Mouse (Mus musculus) spleen, adult 2 months (tissue): ENCODE measurements around the gene Reln. TPM values are rescaled to one million over a fixed set of nuclear protein-coding genes. Genes with fewer than 3 reads are reported as not detected.

ENCODE experiments used
- DNase-seq, 2 experiments: peaks; one replicate each; pipeline versions ENCODE4 v3.0.0 to v3.0.0-alpha.2; 2012 to 2021; ENCODE audit warnings: low spot score in 2 of 2, low read depth in 1 of 2
- H3K27ac ChIP-seq: fragments of 200-500 bp; 2 replicates; pipeline ENCODE4 v1.5.1; 2012; ENCODE audit warnings: low read length, inconsistent platforms; ENCODE audit not compliant: insufficient read depth
- H3K27me3 ChIP-seq: fragments of 200-500 bp; 2 replicates; pipeline ENCODE4 v1.6.1; 2012; ENCODE audit warnings: mild to moderate bottlenecking, moderate library complexity, low read length, inconsistent platforms; ENCODE audit not compliant: control insufficient read depth, insufficient read depth
- H3K36me3 ChIP-seq: fragments of 200-500 bp; 2 replicates; pipeline ENCODE4 v1.6.1; 2012; ENCODE audit warnings: mild to moderate bottlenecking, low read length, inconsistent platforms; ENCODE audit not compliant: control insufficient read depth, insufficient read depth
- H3K4me1 ChIP-seq: fragments of 200-500 bp; 2 replicates; pipeline ENCODE4 v1.6.1; 2011; ENCODE audit warnings: inconsistent platforms; ENCODE audit not compliant: control insufficient read depth, insufficient read depth, insufficient read length
- H3K4me3 ChIP-seq: fragments of 200-500 bp; 2 replicates; pipeline ENCODE4 v1.5.1; 2011; ENCODE audit warnings: mild to moderate bottlenecking, inconsistent platforms; ENCODE audit not compliant: insufficient read depth, insufficient read length; ENCODE audit errors: extremely low read depth
- CTCF ChIP-seq: fragments of 200-500 bp; IDR thresholded peaks from 2 replicates; pipeline ENCODE4 v1.5.1; 2011; ENCODE audit warnings: mild to moderate bottlenecking, inconsistent platforms; ENCODE audit not compliant: insufficient read depth, insufficient read length, insufficient replicate concordance; ENCODE audit errors: extremely low read depth
- POLR2A ChIP-seq: fragments of 200-500 bp; IDR thresholded peaks from 2 replicates; pipeline ENCODE4 v1.6.1; 2011; ENCODE audit warnings: low read depth, low read length, inconsistent platforms
- WGBS: fragments of 180-500 bp; shearing (Covaris S2); methylation state at CpG from one replicate; pipeline ENCODE4 v1.1.7; 2018; 5-methylcytosine and 5-hydroxymethylcytosine counted together
- polyA plus RNA-seq: library from polyadenylated mRNA; depleted of rRNA; stranded (reverse); fragments of >200 nt; gene quantifications from 2 replicates; pipeline ENCODE4 v1.2.3, GENCODE M21; 2012

Gene Reln
- polyA plus RNA-seq, 1 experiment, result 3.8 TPM

DNA sequence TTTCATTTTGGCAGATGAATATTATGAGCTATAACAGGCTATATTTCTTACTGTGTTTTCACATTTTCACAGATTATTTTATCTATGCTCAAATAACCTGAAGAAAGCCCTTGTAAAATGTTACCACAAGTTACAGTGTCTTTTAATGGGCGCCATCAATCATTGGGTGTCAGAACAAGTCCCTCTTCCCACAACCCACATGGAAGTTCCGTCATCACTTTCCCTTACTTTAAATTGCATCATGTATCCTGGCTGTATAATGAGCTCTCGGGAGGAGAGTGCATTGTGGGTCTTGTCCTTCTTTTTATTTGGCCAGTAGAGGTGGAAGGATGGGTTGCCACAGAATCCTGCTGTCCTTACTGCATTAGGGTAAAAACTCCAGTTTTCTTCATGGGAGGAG is 434.8 kb downstream of the Reln start:
- H3K36me3 ChIP-seq, result no peaks in the 10 kb centered on the region
- H3K27ac ChIP-seq, result no peak overlapping the region
- no peak for DNase-seq
- no peak overlapping the region for H3K4me3 ChIP-seq
- no peaks in the 10 kb centered on the region for H3K27me3 ChIP-seq
- no peaks in the 10 kb centered on the region for H3K4me1 ChIP-seq
- TF ChIP-seq POLR2A, result no peak
- no peak for TF ChIP-seq CTCF
- WGBS, result 83% methylated on average over 3 of the region's 3 CpGs

DNA sequence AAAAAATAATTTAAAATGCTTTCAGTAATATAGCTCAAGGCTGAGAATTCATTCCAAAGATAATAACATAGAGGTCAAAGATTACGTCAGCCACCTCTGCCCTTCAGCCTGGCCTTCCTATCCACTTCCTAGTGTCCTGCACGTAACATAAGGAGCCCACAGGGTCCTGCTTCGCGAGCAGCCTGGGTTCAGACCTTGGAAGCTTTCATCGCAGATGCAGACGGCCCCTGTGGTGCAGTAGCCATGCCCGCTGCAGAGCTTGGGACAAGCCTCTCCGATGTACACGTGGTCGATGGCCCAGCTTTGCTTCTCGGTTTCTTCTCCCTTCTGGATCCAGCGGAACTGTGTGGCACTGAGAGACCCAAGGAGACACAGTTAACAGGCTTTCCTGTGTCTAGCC is 443.1 kb downstream of the Reln start:
- no peak overlapping the region for H3K4me3 ChIP-seq
- no peaks in the 10 kb centered on the region for H3K36me3 ChIP-seq
- no peak for DNase-seq
- TF ChIP-seq CTCF (no peak), POLR2A (no peak)
- H3K4me1 ChIP-seq, result no peaks in the 10 kb centered on the region
- H3K27me3 ChIP-seq, result no peaks in the 10 kb centered on the region; the same call in 1 of the 2 replicates
- H3K27ac ChIP-seq, result no peak overlapping the region
- WGBS, result 82% methylated on average over 12 of the region's 12 CpGs

DNA sequence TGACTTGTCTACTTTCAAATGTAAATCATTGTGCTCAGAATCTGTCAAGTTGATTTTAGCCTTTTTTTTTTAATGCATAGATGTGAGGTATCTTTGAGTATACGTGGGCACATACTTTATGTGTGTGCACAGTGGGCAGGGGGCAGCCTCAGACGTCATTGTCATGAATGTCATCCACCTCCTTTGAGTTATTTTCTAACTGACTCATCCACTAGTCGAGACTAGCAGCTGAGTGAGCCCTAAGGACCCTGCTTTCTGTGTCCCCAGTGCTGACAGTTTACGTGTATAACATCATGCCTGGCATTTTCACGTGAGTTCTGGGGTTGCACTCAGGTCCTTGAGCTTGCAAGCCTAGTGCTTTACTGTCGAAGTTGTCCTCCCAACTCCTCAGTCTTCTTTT is 443.6 kb downstream of the Reln start:
- no peak overlapping the region for H3K4me3 ChIP-seq
- DNase-seq, result no peak
- WGBS, result 65% methylated on average over 6 of the region's 6 CpGs
- no peaks in the 10 kb centered on the region for H3K36me3 ChIP-seq
- no peaks in the 10 kb centered on the region for H3K4me1 ChIP-seq
- no peak for TF ChIP-seq POLR2A
- TF ChIP-seq CTCF, result no peak
- no peaks in the 10 kb centered on the region; the same call in 1 of the 2 replicates for H3K27me3 ChIP-seq
- no peak overlapping the region for H3K27ac ChIP-seq

DNA sequence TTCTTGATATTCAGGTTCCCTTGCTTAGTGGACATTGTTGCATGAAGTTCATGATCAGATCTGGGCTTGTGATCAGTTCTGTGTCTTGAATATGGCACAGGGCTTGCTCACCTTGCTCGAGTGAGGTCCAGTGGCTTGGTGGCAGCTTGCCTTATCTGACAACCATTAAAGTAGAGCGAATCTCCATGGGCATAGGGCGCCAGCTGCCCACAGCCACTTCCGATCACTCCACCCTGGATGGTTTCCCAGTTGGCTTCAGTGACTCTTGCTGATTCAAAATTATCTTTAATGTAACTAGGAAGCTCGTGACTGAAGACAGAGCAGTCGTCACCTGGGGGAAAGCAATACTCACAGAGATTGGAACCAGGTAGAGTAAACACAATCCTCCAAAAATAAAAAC is 445.6 kb downstream of the Reln start:
- H3K4me3 ChIP-seq, result no peak overlapping the region
- no peaks in the 10 kb centered on the region for H3K36me3 ChIP-seq
- H3K27ac ChIP-seq, result no peak overlapping the region
- no peaks in the 10 kb centered on the region for H3K27me3 ChIP-seq
- WGBS, result 90% methylated on average over 6 of the region's 6 CpGs
- TF ChIP-seq CTCF (no peak), POLR2A (no peak)
- DNase-seq, result no peak
- H3K4me1 ChIP-seq, result no peaks in the 10 kb centered on the region

DNA sequence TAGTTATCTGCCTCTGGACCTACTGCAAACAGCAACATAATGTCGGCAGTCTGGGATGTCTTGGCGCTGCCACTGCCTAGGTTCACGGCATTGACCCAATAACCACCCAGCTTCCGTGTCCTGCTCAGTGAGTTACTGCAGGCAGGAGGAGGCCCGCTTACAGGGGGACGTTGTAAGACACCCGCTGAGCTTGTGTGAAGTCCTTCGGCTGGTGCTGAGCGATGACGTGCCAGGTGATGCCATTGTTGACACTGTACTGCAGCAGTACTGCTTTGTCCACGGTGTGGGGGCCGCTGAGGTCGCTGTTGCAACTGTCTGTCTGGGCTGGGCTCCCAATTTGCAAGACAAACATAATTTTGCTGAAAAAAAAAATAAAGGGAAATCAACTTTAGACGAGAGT is 447.9 kb downstream of the Reln start:
- Histone ChIP-seq H3K4me1 (no peaks in the 10 kb centered on the region), H3K36me3 (no peaks in the 10 kb centered on the region), H3K27ac (no peak overlapping the region), H3K4me3 (no peak overlapping the region), H3K27me3 (no peaks in the 10 kb centered on the region)
- TF ChIP-seq POLR2A (no peak), CTCF (no peak)
- 82% methylated on average over 14 of the region's 14 CpGs for WGBS
- DNase-seq, result no peak

DNA sequence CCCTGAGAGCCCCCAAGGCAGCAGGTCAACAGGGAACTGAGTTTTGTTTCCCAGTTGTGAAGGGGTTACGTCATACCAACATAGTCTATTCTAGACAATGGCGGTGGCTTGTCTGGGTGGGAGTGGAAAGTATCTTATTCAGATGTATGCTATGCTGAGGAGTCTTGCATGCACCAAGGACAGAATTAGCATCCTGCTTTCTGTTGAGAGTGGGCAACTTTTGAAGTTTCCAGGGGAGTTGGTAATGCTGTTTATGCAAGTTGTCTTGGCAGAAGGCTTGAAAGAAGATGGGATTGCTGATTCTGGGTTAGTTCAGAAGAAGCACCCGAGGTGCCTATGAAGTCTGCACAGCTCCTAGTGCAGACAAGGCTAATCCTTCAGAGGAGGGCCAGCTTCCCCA is 450.3 kb downstream of the Reln start:
- no peaks in the 10 kb centered on the region for H3K36me3 ChIP-seq
- H3K4me3 ChIP-seq, result no peak overlapping the region
- no peaks in the 10 kb centered on the region for H3K4me1 ChIP-seq
- no peak for DNase-seq
- H3K27ac ChIP-seq, result no peak overlapping the region
- no peak for TF ChIP-seq POLR2A
- TF ChIP-seq CTCF, result no peak
- no peaks in the 10 kb centered on the region for H3K27me3 ChIP-seq
- WGBS, result 80% methylated on average over 3 of the region's 3 CpGs

DNA sequence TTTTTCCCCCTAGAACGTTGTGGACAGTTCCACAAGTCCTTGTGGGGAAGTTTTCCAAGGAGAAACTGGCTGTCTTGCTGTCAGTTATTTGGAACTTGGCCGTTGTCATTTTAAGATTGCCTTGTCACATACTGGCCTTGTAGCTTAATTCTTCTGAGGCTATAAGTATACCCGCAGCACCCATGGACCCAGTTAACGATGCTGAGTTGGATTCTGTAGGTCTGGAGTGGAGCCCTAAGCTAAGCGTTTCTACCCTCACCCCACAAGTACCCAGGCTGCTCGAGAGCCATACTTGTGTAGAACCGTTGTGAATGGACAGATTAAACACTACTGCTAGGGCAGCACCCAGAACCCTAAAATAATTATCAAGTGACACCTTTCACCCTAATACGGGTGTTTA is 477.8 kb downstream of the Reln start:
- Histone ChIP-seq H3K36me3 (no peaks in the 10 kb centered on the region), H3K27ac (no peak overlapping the region), H3K27me3 (0 out of 2 replicates have a peak, but pooled peaks cover 1% of the 10 kb centered on the region), H3K4me3 (no peak overlapping the region), H3K4me1 (no peaks in the 10 kb centered on the region)
- DNase-seq, result no peak
- WGBS, result 68% methylated on average over 8 of the region's 8 CpGs
- no peak for TF ChIP-seq CTCF
